8 mouse cellular contexts compared by ENCODE assay signal in genomic region chr6:112401953-112402683, GRCm38 (mm10). TPM values are rescaled to one million over a fixed set of nuclear protein-coding genes. Genes with fewer than 3 reads are reported as not detected.
A peak's percentile ranks its signal among the peaks of the same experiment; 100 is the strongest.
DNase-seq lines count a peak whose midpoint lies in the region; ATAC-seq and TF ChIP-seq lines count a peak whose summit lies in the region.

No protein-coding gene starts in this region.

- DNase-seq in heart, postnatal 14 days = peak; percentile 95 to 96
- DNase-seq in left cerebral cortex, adult 2 months (ENCODE audit: extremely low spot score in 1 of 2, low spot score in 2 of 2) = peak; percentile 50 to 80
- DNase-seq in thymus, adult 18-20 months = no peak

- H3K4me1 ChIP-seq in megakaryocyte, embryonic 14.5 days = peaks cover 24% of the 10 kb centered on the region

- no peaks in the 10 kb centered on the region for H3K36me3 ChIP-seq in megakaryocyte, embryonic 14.5 days (replicated peaks; ENCODE audit: low read length)

- H3K9me3 ChIP-seq in megakaryocyte, embryonic 14.5 days = peaks cover 11% of the 10 kb centered on the region; the same call in 1 of the 2 replicates

- no peak for ATAC-seq in megakaryocyte, adult 5-6 weeks (ENCODE audit: poor library complexity, severe bottlenecking)
- ATAC-seq in frontal cortex, adult (ENCODE audit: low TSS enrichment) = peak; percentile 88
- 0 out of 2 replicates have a peak, but pooled peaks have one; percentile 20 for ATAC-seq in megakaryocyte progenitor cell, adult 5-6 weeks (replicated peaks; ENCODE audit: poor library complexity)
- no peak for ATAC-seq in monocyte, adult 5-6 weeks (replicated peaks; ENCODE audit: insufficient number of reproducible peaks, low FRiP score, low TSS enrichment, poor library complexity, severe bottlenecking)

- H3K27me3 ChIP-seq in megakaryocyte, embryonic 14.5 days (replicated peaks) = peaks cover 23% of the 10 kb centered on the region

- TF ChIP-seq CTCF in left cerebral cortex, adult 2 months (IDR thresholded peaks at IDR 0.05) = no peak

- peak overlapping the region; percentile 16 for H3K4me3 ChIP-seq in megakaryocyte, embryonic 14.5 days (replicated peaks)
- no peak overlapping the region for H3K4me3 ChIP-seq in left cerebral cortex, adult 2 months

- peak overlapping the region; percentile 40; the same call in 1 of the 2 replicates for H3K27ac ChIP-seq in left cerebral cortex, adult 2 months

- intact Hi-C loops in heart, postnatal 14 days (cut with DNase I) = no loop called here
- intact Hi-C loops in left cerebral cortex, adult 2 months (cut with DNase I) = no loop called here

RNA-seq across cellular contexts. Expression of gene Ssu2, which starts 14.3 kb away (rescaled TPM):
- polyA plus RNA-seq in megakaryocyte, embryonic 14.5 days (2012; ENCODE audit: insufficient read depth, low replicate concordance) = not detected in 2 replicates
- not detected in 2 replicates for total RNA-seq in megakaryocyte, adult 5-6 weeks (2015)
- not detected in 2 replicates for total RNA-seq in megakaryocyte, adult 5-6 weeks (2017)
- 1 to 10 TPM; 5.1 to 8.6 TPM for total RNA-seq in heart, postnatal 14 days (2021)
- under 1 TPM in 1 of 2 experiments, not detected in 1; 0.34 TPM for total RNA-seq in left cerebral cortex, adult 2 months (2021)
- total RNA-seq in megakaryocyte progenitor cell, adult 5-6 weeks (2015) = not detected in 2 replicates
- not detected in 2 replicates for total RNA-seq in megakaryocyte progenitor cell, adult 5-6 weeks (2017)
- total RNA-seq in monocyte, adult 5-6 weeks (2017) = not detected in 3 replicates

RNA-seq across cellular contexts. Expression of gene Cav3, which starts 57.2 kb away (rescaled TPM):
- polyA plus RNA-seq in megakaryocyte, embryonic 14.5 days (2012; ENCODE audit: insufficient read depth, low replicate concordance) = not detected in 2 replicates
- not detected in 2 replicates for total RNA-seq in megakaryocyte, adult 5-6 weeks (2015)
- not detected in 2 replicates for total RNA-seq in megakaryocyte, adult 5-6 weeks (2017)
- total RNA-seq in heart, postnatal 14 days (2021) = 100 to 1,000 TPM; 131 to 137 TPM
- under 1 TPM in 1 of 2 experiments, not detected in 1; 0.30 TPM for total RNA-seq in left cerebral cortex, adult 2 months (2021)
- total RNA-seq in megakaryocyte progenitor cell, adult 5-6 weeks (2015) = not detected in 2 replicates
- total RNA-seq in megakaryocyte progenitor cell, adult 5-6 weeks (2017) = not detected in 2 replicates
- total RNA-seq in monocyte, adult 5-6 weeks (2017) = not detected in 3 replicates

Comparison
In these comparisons a context has a peak if more than half of its experiments do, and no peak if none do; other contexts are left out.
1. ATAC-seq: peak in frontal cortex, adult (single experiment) and megakaryocyte progenitor cell, adult 5-6 weeks (single experiment); none in megakaryocyte, adult 5-6 weeks (single experiment) and monocyte, adult 5-6 weeks (single experiment).
2. DNase-seq: peak in heart, postnatal 14 days (2 of 2) and left cerebral cortex, adult 2 months (2 of 2); none in thymus, adult 18-20 months (0 of 2).
3. RNA of gene Cav3, which starts 57.2 kb away (total RNA-seq): 131 to 137 TPM in heart, postnatal 14 days; 0.30 TPM in left cerebral cortex, adult 2 months, not detected in megakaryocyte, adult 5-6 weeks, not detected in megakaryocyte progenitor cell, adult 5-6 weeks and not detected in monocyte, adult 5-6 weeks; every median in the first group is over 100 times any median in the second.